Mouse (Mus musculus) CD4-positive helper T cell, adult 2 months (primary cell): Measurements from ENCODE around the gene Ttll9.
A peak's percentile ranks its signal among the peaks of the same experiment; 100 is the strongest.

Experiments
- DNase-seq: peaks from one replicate; pipeline ENCODE4 v3.0.0-alpha.2; 2012; ENCODE audit warnings: low read depth, missing footprints, low spot score

The Ttll9 gene

DNA sequence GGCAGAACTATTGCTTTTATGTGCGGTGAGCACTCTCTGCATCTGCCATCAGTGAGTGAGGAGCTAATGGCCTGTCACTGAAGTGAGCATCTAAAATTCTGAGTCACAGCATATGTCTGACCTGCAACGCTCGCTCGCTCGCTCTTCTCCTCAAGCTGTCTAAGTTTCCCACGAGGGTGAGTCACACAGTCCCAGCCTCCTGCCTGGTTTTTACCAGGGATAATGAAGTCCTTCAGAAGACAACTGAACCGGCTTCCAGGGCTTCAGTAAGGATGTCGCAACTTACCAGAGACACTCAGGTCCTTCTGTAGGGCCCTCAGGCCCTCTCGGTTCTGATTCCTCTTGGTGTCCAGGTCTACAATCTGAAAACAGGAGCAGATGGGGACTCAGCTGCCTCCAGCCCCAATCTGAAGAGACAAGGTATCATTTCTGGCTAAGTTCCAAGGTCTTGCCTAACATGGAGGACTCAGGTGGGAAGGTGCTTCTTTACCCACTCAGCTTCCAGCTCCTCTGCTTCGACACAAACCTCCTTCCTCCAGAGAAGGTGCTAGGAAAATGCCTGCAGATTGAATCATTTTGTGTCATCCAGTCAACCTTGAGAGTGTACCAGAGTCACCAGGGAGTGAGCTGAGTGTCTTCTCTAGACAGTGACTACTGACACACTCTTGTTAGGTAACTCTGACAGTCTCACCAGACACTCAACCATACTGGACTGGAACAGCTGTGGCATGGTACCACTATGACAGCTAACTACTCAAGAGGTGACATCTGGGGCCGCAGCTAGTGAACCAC, 51.6 kb downstream of the Ttll9 start:
- no peak for DNase-seq

DNA sequence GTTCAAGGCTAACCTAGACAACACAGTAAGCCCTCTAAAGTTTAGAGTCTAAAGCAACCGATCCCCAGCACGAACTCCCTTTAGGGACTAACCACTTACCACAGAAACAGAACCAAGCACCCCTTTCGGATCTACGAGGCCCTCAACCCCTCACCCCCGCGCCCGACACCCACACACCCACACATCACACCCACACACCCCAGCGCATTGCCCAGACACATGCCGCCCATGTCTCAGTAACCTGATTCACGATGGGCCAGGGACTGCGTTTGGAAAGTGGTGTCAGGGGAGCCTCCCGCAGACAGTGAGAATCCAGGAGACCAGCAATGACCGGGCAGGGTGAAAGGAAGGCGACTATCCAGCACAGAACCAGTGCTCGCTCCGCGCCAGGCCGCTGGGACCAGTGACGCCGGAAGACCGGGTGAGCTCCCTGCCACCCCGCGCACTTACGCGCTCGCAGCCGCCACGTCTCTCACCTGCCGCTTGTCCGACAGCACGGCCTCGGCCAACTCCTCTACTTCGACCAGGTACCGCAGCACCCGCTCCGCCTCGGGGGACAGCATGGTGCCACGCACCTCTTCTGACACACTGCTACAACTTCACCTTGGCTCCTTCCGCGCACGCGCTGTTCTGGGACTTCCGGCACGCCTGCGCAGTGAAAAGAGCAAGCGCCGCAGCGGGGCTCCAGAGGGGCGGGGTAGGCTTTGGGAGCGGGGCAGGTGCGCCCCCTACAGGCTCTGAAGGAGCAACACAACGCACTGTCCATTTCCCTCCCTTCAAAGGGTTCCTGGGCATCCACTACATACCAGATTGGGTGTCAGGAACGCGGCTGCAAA, 52.7 kb downstream of the Ttll9 start, which contains the start of gene Pdrg1:
Gene Pdrg1 (minus strand): TSS at position 670 of the 836 bp plus-strand sequence.
- DNase-seq = peak; percentile 95

DNA sequence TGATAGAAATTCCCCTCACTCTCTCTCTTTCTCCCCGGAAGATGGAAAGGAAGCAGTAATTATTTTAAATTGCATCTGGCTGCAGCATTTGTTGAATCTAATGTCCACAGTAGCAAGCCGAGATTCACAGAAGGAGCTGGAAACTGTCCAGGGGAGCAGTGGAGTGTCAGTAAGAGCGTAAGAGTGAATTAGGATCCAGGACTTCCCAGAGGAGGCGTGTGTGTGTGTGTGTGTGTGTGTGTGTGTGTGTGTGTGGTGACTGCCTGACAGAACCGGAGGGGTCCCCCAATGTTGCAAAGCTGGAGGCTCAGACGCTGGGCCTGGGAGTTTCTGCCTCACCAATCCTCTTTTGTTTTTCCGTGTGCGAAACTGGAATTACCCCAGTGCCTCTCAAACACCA, 53.5 kb downstream of the Ttll9 start:
- no peak for DNase-seq

DNA sequence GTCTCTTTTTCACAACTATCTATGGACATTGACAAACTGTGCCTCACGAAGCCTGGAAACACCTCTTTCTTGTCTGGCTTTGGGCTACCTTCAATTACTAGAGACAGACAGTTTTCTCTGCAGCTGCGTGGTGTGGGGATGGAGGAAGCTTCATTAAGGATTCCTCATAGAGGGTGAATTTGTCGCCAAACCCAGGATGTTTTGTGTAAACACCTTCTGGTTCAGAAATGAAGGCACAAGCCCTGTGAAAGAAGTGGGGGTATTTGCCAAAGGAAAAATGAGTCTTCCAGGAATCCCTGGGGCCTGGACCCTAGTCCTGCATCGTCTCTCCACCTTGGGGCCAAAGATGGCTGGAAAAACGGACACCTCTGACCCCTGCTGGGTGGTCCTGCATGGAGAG, 54.5 kb downstream of the Ttll9 start:
- DNase-seq = no peak

DNA sequence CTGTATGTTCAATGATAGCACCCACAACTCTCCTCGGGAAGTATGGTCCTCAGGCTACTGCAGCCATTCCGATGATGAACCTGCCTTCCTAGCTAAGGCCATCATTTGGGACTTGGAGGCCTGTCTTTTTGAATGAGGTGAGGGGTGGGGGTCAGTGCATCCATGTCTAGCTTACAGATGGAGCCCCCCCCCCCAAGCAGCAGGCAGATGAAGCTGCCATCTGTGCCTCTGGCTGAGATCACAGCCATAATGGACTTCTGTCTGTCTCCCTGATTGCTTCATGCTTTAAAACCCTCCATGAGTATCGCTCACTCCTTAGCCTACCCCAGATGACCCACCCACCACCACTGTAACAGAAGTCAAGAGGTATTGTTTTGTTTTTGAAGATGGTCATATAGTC, 57.1 kb downstream of the Ttll9 start:
- no peak for DNase-seq

DNA sequence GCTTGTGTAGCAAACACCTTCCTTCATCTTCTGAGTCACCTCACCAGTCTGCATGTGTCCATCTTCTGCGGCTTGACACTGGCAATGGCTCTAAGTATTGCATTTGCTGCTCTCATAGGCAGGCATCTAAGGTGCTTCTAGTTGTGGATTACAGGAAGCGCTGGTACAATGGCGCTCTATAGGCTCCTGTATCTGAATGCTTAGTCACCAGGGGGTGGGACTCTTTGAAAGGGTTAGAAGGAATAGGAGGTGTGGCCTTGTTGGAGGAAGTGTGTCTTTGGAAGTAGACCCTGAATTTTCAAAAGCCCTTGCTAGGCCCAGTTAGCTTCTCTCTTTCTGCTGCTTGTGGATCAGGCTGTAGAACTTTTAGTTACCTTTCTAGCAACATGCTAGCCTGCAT, 58.9 kb downstream of the Ttll9 start:
- no peak for DNase-seq

DNA sequence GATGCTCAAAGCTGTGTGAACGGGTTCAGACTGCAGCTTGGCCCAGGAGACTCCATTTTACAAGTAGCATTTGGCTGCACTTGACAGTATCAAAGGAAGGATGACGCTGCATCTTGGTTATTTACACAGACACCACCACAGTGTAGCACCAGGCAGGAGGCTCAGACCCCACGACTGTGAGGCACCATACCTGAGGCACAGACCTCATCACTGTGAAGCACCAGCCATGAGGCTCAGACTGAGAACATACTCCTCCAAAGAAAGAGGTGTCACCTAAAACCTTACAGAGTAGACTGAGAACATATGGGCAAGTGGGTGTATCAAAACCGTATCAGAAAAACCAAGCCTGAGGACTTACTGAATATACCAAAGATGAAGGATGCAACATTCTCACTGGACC, 60.6 kb downstream of the Ttll9 start:
- DNase-seq = no peak

DNA sequence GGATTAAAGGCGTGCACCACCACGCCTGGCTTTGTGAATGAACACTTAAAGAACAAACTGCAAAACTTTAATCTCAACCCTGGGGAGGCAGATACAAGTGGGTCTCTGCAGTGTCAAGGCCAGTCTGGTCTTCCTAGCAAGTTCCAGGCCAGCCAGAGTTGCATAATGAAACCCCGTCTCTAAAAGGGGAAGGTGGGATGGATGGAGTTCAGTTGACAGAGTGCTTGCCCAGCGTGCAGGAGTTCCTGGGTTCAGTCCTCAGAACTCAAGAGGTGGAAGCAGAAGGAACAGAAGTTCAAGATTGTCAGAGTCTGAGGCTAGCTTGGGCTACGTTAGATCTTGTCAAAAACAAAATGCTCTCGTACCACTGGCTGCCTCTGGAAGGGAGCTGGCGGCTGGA, 63.8 kb downstream of the Ttll9 start:
- no peak for DNase-seq

DNA sequence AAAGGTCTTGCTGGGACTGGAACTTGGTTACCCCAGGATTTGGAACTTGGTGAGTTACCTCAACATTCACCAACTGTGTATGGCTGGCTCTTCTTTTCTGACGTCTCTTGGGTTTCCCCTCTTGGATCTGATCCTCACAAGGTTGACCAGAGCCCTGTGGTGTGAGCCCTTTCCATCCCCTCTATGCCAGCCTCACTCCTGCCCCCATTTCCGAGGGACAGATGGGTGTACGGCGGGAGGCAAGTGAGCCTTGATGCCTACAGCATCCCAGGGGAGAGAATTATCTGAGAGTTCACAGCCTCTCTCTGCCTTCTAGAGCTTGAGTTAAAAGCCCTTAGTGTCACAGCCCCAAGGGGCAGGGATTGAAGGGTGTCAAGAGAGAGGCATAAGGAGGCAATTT, 65.2 kb downstream of the Ttll9 start:
- no peak for DNase-seq

DNA sequence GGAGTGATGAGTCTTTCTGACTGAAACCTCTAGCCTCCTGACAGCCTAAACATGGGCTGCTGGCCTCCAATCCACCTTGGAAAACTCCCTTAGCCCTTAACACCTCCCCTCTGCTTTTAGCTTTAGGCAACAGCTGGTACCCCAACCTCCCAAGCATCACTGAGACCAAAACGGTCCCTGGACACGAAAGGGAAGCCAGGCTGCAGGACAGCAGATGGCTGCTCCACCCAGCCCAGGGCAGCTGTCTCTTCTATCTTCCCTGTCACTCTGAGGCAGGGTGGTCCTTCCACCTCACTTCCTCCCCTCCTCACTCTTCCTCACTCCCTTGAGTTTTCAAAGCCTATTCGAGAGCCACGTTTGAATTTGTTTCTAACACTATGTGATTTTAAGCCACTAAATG, 68.1 kb downstream of the Ttll9 start:
- no peak for DNase-seq

DNA sequence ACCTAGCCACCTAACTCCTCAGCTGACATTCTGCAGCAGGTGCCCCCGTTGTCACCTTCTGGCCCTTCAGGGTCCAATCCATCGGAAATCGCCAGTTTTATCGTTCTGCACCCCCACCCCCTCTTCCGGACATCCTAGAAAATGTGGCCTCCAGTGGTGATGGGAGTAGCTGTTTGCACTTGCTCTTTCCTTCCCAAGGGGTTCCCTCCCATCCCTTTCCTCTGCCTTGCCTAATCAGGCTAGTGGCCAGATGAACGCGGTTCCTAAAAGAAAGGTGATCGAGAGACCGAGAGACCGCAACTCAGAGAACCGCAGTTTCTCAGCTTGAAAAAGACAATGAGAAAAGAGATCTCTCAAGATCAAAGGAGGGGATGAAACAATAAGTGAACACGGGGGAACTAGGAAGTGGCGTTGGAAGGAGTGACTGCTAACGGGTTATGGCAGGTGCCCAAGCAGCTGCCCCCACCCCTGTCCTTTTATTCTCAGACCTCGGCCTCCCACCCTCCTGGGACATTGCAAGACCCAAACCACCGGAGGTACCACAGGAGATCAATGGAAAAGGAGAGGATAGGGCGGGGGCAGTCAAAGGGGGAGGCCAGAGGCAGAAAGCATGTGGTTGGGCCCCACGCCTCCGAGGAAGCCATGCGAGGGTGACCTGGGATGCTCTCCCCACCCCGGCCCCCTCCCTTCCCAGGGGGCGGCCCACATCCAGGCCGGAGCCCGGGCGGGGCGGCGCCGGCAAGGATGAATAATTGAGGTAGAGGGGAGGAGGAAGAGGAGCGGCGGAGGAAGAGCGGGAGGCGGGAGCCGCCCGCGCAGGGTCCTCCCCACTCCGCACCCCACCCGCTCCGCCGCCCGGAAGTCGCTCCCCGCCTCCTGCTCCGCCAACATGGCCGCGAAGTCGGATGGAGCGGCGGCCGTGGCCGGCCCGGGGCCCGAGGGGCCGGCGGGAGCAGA, 69.1 kb downstream of the Ttll9 start, which contains the start of gene Xkr7:
Gene Xkr7 (plus strand): TSS at position 727 of the 957 bp plus-strand sequence.
- DNase-seq = no peak

DNA sequence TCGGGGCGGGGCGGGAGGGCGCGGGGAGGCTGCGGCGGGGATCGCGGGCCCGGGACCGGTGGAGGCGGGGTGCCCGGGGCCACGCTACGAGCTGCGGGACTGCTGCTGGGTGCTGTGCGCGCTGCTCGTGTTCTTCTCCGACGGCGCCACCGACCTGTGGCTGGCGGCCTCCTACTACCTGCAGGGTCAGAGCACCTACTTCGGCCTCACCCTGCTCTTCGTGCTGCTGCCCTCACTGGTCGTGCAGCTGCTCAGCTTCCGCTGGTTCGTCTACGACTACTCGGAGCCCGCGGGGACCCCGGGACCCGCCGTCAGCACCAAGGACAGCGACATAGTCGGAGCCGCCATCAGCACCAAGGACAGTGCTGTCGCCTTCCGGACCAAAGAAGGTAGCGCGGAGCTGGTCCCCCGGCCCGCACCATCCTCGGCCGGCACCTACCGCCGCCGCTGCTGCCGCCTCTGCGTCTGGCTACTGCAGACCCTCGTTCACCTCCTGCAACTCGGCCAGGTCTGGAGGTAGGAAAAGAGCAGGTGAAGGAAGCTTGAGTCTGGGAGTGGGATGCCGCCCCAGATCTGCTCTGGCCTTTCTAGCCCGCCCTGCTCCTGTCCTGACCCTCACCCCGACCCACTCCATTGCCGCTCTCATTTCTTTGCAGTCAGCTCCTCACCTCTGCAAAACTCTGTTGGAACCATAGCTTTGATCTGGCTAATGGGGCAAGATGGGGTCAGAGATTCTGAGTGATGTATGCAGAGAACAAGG, 70.0 kb downstream of the Ttll9 start:
- peak; percentile 68 for DNase-seq

DNA sequence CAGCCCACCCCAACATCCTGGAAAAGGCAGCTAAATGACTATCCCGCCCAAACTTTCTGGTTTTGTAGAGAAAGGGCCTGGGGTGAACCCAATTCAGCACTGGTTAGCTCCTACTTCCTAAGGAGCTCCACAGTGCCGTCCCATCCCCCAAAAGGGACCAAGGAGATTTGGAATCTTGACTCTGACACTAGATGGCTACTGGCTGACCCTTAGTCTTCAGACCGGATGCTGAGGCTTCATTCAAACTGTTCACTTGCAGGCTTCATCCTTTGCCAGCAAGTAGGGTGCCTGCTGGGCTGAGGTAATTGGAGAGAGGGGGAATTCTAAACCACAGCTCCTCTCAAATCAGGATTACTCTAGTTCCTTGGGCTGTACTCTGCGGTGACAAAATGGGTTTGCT, 70.7 kb downstream of the Ttll9 start:
- DNase-seq = no peak

DNA sequence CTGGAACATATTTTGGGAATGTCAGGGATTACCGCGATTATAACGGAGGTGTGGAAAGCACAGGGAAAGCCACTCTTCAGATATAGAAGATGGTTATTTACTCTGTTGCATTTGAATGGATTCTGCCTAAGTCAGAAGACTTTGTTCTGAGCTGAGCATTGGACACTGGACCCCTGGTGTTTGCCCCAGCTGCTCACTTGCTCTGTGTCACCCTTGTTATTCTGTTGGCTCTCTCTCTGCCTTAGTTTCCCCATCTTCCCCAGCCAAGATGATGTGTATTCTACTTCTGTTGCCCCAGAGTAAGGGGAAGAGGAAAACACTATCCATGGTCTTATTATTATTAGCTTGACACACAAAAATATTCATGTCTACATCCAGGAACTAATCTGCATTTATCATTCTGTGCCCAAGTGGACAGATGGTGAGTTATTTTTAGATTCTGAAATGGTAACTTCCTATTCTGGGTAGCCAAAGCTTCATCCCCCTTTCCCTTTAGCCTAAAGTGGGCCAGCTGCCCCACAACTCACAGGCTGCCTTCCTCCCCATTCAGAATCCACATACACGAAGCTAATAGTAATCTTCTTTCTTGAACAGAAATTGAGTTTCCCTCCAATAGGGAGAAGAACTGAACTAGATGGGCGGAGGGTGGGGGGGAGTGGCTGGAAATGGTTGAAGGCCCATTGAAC, 71.4 kb downstream of the Ttll9 start:
- no peak for DNase-seq

DNA sequence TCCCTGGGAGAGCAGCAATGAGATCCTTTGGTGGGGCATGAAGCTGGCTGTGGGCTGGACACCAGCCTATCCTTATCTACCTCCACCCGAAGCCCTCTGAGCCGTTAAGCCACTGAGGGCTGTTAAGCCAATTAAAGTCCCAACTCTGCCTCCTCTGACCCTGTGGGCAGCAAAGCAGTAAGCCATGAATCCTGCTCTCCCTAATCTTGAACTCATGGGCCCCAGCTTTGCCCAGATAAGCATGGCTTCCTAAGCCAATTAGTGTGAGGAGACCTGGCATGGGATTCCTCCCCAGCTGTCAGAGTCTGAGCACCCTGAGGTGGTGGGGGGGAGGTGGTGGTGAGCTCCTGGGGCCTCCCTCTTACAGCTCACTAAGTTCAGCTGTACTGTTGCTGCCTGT, 74.4 kb downstream of the Ttll9 start:
- no peak for DNase-seq

DNA sequence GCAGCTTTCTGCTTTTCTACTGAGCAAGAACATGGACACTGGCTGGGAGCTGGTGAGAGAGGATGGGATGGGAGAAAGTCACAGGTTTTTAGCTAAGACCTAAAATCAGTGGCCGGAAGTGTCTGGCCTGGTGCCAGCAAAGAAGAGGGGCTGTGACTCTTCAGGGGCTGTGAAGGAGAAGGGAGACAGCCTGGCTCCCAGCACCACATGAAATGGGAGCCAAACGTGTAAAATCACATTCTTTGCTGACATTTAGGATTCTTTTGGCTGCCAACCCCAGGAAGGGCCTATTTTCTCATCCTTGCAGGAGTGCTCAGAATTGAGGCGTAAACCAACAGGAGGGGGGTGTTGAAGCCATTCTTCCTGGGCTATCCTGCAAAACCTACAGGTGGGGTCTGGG, 81.6 kb downstream of the Ttll9 start:
- no peak for DNase-seq

DNA sequence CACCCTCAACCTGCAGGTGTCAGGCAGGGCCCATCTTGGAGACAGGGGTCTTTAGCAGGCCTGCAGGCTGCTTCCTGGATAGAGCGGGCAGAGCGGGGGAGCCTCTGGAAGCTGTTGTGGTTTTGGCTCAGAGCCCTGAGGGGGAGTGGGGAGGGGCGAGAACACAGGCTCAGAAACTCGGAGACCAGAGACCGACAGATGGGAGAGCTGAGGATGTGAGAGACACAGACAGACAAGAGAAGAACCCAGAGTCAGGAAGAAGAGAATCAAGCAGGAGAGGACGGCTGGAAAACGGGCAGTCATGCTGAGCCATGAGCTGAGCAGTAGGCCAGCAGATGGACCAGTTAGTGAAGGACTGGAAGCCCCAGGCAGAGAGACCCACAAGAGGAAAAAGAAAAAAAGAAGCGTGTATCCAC, 83.6 kb downstream of the Ttll9 start:
- DNase-seq = peak; percentile 11

DNA sequence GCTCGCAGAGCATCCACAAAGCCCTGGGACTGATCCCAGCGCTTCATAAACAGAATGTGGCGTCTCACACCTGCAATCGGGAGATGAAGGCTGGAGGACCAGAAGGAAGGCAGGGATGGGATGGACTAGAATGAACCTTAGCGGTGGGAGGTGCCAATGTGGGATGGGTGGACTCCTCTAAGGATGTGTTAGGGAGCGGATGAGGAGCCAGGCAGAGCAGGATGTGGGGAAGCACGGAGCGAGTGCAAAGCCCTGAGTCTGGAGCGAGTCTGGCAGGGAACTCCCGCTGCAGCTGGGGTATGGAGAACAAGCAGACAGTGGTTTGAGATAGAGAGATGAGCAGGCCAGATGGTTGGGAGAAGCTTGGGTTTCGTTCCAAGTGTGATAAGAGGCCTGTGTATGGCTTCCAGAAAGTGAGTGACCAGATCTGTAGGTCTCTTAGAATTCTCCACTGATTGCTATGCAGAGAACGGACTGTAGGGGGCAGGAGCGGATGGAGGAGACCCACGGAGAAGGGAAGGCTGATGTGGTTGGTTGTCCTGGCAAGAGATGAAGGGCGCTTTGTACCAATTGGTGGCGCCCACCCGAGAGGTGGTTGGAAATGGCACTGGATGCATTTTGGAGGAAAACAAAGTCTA, 85.7 kb downstream of the Ttll9 start:
- peak; percentile 14 for DNase-seq

DNA sequence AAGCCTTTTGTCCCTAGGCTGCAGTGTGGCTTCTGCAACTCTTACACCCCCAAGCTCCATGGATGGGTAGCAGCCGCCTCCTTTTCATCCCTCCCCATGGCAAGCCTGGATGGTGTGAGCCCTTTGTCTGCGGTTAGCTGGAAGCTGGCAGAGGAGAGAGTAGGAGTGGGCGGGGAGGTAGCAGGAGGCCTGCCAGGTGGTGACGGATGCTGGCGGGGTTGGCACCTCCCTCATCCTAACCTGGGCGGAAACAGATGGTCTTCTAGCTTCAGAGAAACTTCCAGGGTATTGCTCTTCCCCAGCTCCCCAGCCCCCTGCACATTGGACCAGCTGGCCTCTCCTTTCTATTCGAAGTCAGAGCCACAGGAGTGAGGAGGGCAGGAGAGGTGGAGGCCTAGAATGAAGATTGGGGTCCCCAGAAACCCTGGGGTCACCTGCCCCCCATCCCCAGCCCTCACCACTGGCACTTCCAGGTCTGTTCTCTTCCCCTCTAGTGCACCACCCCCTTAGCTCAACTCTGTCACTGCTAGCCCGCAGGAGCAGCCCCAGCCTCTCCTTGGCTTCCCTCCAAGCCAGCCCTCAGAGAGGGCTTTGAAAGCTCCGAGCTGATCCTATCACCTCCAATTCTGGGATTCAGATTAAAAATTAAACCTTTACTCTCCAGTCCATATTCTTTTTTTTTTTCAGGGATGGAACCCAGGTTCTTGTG, 87.2 kb downstream of the Ttll9 start:
- DNase-seq = no peak
